Mouse (Mus musculus) gastrocnemius, adult 2 months (tissue): Measurements from ENCODE around the gene Cit. TPM values are rescaled to one million over a fixed set of nuclear protein-coding genes. Genes with fewer than 3 reads are reported as not detected.

Source experiments
- DNase-seq: peaks from one replicate; pipeline ENCODE4 v3.0.0; 2022
- H3K27ac ChIP-seq: fragments of 200-600 bp; 2 replicates; pipeline ENCODE4 v1.8.1; 2022; ENCODE audit warnings: mild to moderate bottlenecking
- H3K4me3 ChIP-seq: fragments of 200-600 bp; 2 replicates; pipeline ENCODE4 v1.8.1; 2022; ENCODE audit warnings: mild to moderate bottlenecking, moderate library complexity
- CTCF ChIP-seq: fragments of 200-600 bp; IDR thresholded peaks from 2 replicates; pipeline ENCODE4 v1.8.1; 2022; ENCODE audit warnings: antibody characterized with exemption, mild to moderate bottlenecking, moderate library complexity
- intact Hi-C: fragments of 180-260 bp; cut with DNase I; formaldehyde crosslinking; loops from one replicate; pipeline ENCODE4 v1.15.1; 2025
- total RNA-seq, 2 experiments: library from RNA; stranded (reverse); gene quantifications; 2 replicates each; pipeline ENCODE4 v1.2.3; 2021

Cit gene
- total RNA-seq, 2 experiments from 2014 or later: 0.61 to 0.95 TPM

DNA sequence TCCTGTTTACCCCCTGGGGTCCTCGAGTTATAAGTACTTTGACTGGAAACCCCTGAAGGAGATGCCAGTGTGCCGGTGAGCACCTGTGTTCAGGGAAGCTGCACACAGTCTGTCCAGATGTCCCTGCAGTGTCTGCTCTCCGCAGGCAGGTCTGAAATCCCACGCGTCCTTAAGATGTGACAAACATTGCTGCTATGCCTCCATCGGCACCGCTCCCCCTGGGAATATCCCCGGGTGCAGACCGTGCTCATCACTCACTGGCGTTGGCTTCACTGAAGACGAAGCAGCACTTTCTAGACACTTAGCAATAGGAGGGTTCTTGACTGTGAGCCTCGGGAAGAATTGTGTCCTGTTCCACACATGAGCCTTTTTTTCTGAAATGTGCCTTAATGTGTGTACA is 142.2 kb downstream of the Cit start:
- intact Hi-C loops: no loop called here
- H3K27ac ChIP-seq: no peak overlapping the region
- DNase-seq: no peak
- TF ChIP-seq CTCF: no peak
- no peak overlapping the region for H3K4me3 ChIP-seq

DNA sequence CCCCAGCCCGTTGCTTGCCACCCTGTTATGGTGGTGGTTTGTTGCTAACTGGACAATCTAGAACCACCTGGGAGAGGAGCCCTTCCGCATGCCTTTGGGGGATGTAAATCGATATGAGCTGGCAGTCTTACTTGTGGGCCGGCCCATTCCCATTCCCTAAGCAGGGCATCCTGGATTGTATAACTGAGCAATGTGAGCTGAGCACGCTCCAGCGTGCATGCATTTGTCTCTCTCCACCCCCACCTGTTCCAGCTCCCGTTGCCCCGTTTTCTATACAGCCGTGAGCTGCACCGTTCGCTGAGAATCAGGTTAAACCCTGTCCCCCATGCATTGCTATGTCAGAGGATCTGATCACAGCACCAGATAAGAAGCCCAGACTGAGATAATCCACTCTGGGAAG is 146.6 kb downstream of the Cit start:
- intact Hi-C loops: no loop called here
- DNase-seq: no peak
- H3K27ac ChIP-seq: no peak overlapping the region
- TF ChIP-seq CTCF: no peak
- H3K4me3 ChIP-seq: no peak overlapping the region

- intact Hi-C loops: no loop called here
- Histone ChIP-seq H3K4me3 (no peak overlapping the region), H3K27ac (no peak overlapping the region)
- TF ChIP-seq CTCF: no peak
- DNase-seq: no peak
Observed at GRCm38 (mm10) chr5:115994101-115994500, 149.0 kb downstream of the Cit start.

DNA sequence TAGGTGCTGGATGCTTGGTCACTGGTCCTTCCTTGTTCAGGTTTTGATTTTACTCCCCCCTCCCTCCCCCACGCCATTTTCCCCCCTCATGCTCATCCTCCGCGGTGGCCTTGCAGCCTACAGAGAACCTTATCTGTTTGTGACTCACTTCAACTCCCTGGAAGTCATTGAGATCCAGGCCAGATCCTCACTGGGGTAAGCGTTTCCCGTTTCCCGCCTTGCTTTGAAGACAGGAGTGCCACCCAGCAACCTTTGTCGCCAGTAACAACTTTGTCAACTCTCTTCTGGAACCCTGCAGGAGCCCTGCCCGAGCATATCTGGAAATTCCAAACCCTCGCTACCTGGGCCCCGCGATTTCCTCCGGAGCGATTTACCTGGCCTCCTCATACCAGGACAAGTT is 152.3 kb downstream of the Cit start:
- TF ChIP-seq CTCF: no peak
- no peak for DNase-seq
- no peak overlapping the region for H3K4me3 ChIP-seq
- no peak overlapping the region for H3K27ac ChIP-seq
- intact Hi-C loops: no loop called here

DNA sequence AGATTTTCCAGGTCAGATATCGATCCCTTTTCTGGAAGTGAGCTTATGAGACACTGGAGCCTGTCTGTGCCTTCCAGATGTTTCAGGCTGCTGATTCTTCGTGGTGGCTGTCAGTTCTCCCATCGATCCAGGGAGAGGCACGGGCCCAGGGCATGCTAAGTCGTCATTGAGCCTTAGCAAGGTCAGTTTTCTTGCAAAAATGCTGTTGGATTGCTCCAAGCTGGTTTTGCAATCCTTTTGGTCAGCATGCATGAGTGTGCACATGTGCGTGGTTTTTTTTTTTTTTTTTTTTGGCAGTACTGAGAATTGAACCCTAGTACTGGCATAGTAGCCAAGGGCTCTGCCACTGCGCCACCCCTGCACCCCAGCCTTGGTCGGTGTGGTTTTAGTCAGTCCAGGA is 158.1 kb downstream of the Cit start:
- DNase-seq: no peak
- intact Hi-C loops: no loop called here
- Histone ChIP-seq H3K27ac (no peak overlapping the region), H3K4me3 (no peak overlapping the region)
- TF ChIP-seq CTCF: no peak

GRCm38 (mm10) chr5:116003825-116004224 is 158.7 kb downstream of the Cit start:
- intact Hi-C loops: no loop called here
- no peak for TF ChIP-seq CTCF
- Histone ChIP-seq H3K4me3 (no peak overlapping the region), H3K27ac (no peak overlapping the region)
- no peak for DNase-seq

DNA sequence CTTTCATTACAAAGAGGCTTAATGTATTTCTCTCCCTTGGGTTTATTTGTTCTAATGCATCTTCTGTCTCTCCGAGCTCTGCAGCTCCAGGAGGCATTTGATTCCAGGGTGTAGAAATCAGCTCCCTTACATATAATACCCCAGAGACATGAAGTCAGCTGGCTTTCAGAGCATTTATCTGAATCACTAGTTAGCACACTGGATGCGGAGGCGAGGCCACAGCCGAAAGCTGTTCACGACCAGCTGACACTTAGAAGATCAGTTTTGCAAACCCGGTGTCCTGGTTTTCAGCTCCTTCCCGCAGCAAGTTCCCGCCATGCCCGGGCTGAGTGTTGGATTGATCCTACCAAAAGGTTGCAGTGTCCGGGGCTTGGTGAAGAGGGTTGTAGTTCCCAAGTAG is 159.2 kb downstream of the Cit start:
- intact Hi-C loops: no loop called here

GRCm38 (mm10) chr5:116006324-116007099 is 161.4 kb downstream of the Cit start:
- TF ChIP-seq CTCF: peak; percentile 57
- no peak overlapping the region for H3K4me3 ChIP-seq
- no peak overlapping the region for H3K27ac ChIP-seq
- intact Hi-C loops: no loop called here
- DNase-seq: peak; percentile 55

More for the DNA sequence above, 159.2 kb downstream of the Cit start:
- no peak for TF ChIP-seq CTCF
- DNase-seq: no peak
- Histone ChIP-seq H3K4me3 (no peak overlapping the region), H3K27ac (no peak overlapping the region)

DNA sequence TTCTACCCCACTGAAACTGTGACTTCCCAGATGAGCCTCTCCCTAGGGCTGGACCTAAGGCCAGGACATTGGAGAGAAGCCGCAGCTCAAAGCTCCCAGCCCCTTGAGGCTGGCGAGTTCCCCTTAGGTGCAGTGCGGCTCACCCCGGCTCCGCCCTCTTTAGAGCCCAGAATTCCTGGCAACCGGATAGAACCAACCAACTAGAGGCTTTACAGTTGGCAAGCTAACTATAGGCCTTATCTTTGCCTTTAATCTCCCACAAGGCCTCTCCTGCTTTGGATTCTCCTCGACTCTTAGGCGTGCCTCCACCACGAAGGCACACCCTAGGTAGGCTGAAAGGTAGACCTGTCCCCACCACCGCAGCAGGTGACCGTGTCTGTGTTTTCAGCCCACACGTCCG is 162.6 kb downstream of the Cit start:
- intact Hi-C loops: no loop called here
- no peak overlapping the region for H3K4me3 ChIP-seq
- no peak for DNase-seq
- TF ChIP-seq CTCF: no peak
- no peak overlapping the region for H3K27ac ChIP-seq

GRCm38 (mm10) chr5:116009091-116009851 is 164.2 kb downstream of the Cit start:
- Histone ChIP-seq H3K4me3 (no peak overlapping the region), H3K27ac (no peak overlapping the region)
- no peak for DNase-seq
- TF ChIP-seq CTCF: no peak
- intact Hi-C loops: no loop called here

DNA sequence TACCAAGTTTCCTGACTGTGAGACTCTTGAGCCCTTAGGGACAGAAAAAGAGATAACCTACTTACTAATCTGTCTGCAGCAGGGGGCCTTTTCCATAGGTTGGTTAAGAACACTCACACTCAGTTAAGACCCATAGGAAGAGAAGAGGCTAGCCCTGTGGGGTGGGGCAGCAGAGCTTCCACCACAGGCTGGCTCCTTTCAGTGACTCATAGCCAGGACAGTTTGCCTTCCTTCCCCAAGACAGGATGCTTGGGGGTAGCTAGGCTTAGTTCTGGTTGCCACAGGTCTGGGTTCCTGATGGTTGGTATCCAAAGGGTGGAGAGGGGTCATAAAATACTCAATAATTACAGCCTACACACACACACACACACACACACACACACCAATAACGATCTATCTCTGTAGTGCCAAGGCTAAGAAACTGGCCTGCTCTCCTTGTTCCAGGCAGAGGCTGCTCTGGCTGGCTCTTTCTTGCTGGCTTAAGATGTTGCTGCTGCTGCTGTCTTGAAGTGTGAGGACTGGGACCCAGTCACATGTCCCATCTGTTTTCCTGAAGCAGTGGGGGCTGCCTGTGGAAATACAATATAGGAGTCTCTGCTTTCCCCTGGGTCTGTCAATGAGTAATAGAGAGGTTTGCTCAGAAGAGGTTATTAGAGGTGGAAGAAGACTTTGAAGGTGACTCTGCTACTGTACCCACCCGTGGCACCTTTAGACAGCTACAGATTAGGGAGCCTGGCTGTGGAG is 165.0 kb downstream of the Cit start:
- H3K27ac ChIP-seq: no peak overlapping the region
- no peak for TF ChIP-seq CTCF
- intact Hi-C loops: loop anchor here (10.0 kb wide), 1 partner anchor 355 kb away; no protein-coding TSS in a partner anchor
- no peak for DNase-seq
- H3K4me3 ChIP-seq: no peak overlapping the region

GRCm38 (mm10) chr5:116011700-116012099 is 166.6 kb downstream of the Cit start:
- no peak for TF ChIP-seq CTCF
- no peak overlapping the region for H3K4me3 ChIP-seq
- no peak for DNase-seq
- H3K27ac ChIP-seq: no peak overlapping the region
- intact Hi-C loops: loop anchor here (10.0 kb wide), 1 partner anchor 357 kb away; no protein-coding TSS in a partner anchor

DNA sequence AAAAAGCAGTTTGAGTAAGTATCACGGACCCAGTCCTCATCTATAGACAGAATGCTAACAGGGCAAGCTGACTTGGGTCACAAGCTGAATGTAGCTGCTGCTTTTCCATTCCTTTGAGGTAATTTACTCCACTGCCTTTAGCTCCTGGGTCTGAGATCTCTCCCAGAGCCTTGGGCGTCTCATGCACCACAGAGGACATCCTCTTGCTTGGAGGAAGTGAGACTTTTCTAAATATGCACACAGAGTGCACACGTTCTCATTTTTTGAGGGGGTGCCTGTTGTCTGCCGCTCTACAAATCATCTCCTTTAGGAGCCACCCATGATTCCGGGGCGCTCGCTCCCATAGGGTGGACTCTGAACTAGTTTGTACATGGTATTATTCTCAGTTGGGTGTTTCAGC is 167.4 kb downstream of the Cit start:
- Histone ChIP-seq H3K27ac (no peak overlapping the region), H3K4me3 (no peak overlapping the region)
- intact Hi-C loops: loop anchor here (10.0 kb wide), 1 partner anchor 358 kb away; no protein-coding TSS in a partner anchor
- no peak for DNase-seq
- no peak for TF ChIP-seq CTCF
